Mouse (Mus musculus): ENCODE measurements around the gene Id3. TPM values are rescaled to one million over a fixed set of nuclear protein-coding genes. Genes with fewer than 3 reads are reported as not detected.
A peak's percentile ranks its signal among the peaks of the same experiment; 100 is the strongest.

Id3 gene
- total RNA-seq, 2 experiments from 2014 or later = 46.9 to 70.1 TPM

- DNase-seq (ENCODE audit: low spot score) = no peak
- intact Hi-C loops (cut with DNase I) = no loop called here
Observed at GRCm38 (mm10) chr4:136173210-136173715, 30.0 kb downstream of the Id3 start.

GRCm38 (mm10) chr4:136174216-136175193 is 31.2 kb downstream of the Id3 start:
- intact Hi-C loops (cut with DNase I) = no loop called here
- no peak for DNase-seq (ENCODE audit: low spot score)

- intact Hi-C loops (cut with DNase I) = no loop called here
- DNase-seq (ENCODE audit: low spot score) = no peak
Observed at GRCm38 (mm10) chr4:136176022-136176552, 32.8 kb downstream of the Id3 start.

GRCm38 (mm10) chr4:136177244-136177611 is 33.9 kb downstream of the Id3 start:
- intact Hi-C loops (cut with DNase I) = no loop called here
- peak; percentile 35 for DNase-seq (ENCODE audit: low spot score)

GRCm38 (mm10) chr4:136177612-136178474 is 34.5 kb downstream of the Id3 start:
- peak; percentile 45 for DNase-seq (ENCODE audit: low spot score)
- intact Hi-C loops (cut with DNase I) = no loop called here

- DNase-seq (ENCODE audit: low spot score) = no peak
- intact Hi-C loops (cut with DNase I) = no loop called here
Observed at GRCm38 (mm10) chr4:136178475-136178921, 35.2 kb downstream of the Id3 start.

- intact Hi-C loops (cut with DNase I) = no loop called here
- DNase-seq (ENCODE audit: low spot score) = no peak
Observed at GRCm38 (mm10) chr4:136179456-136179855, 36.2 kb downstream of the Id3 start.

- intact Hi-C loops (cut with DNase I) = no loop called here
- DNase-seq (ENCODE audit: low spot score) = peak; percentile 60
Observed at GRCm38 (mm10) chr4:136179998-136180397, 36.7 kb downstream of the Id3 start.

GRCm38 (mm10) chr4:136180408-136181330 is 37.4 kb downstream of the Id3 start:
- intact Hi-C loops (cut with DNase I) = no loop called here
- DNase-seq (ENCODE audit: low spot score) = peak; percentile 78

GRCm38 (mm10) chr4:136181367-136181766 is 38.1 kb downstream of the Id3 start:
- no peak for DNase-seq (ENCODE audit: low spot score)
- intact Hi-C loops (cut with DNase I) = no loop called here

- DNase-seq (ENCODE audit: low spot score) = peak; percentile 51
- intact Hi-C loops (cut with DNase I) = no loop called here
Observed at GRCm38 (mm10) chr4:136185375-136185774, 42.1 kb downstream of the Id3 start.

- DNase-seq (ENCODE audit: low spot score) = no peak
- intact Hi-C loops (cut with DNase I) = no loop called here
Observed at GRCm38 (mm10) chr4:136186315-136186714, 43.0 kb downstream of the Id3 start.

GRCm38 (mm10) chr4:136186739-136187472 is 43.6 kb downstream of the Id3 start:
- intact Hi-C loops (cut with DNase I) = no loop called here
- no peak for DNase-seq (ENCODE audit: low spot score)

- DNase-seq (ENCODE audit: low spot score) = no peak
- intact Hi-C loops (cut with DNase I) = no loop called here
Observed at GRCm38 (mm10) chr4:136188973-136189737, 45.9 kb downstream of the Id3 start.

- no peak for DNase-seq (ENCODE audit: low spot score)
- intact Hi-C loops (cut with DNase I) = no loop called here
Observed at GRCm38 (mm10) chr4:136189912-136190311, 46.6 kb downstream of the Id3 start.

- no peak for DNase-seq (ENCODE audit: low spot score)
- intact Hi-C loops (cut with DNase I) = loop anchor here (1.0 kb wide), 1 partner anchor 9 kb away; no protein-coding TSS in a partner anchor
Observed at GRCm38 (mm10) chr4:136193571-136193970, 50.3 kb downstream of the Id3 start.

GRCm38 (mm10) chr4:136195029-136195428 is 51.7 kb downstream of the Id3 start:
- no peak for DNase-seq (ENCODE audit: low spot score)
- intact Hi-C loops (cut with DNase I) = no loop called here
